Mouse (Mus musculus) kidney, embryonic 14.5 days (tissue): ENCODE data around the gene Twsg1. TPM values are rescaled to one million over a fixed set of nuclear protein-coding genes. Genes with fewer than 3 reads are reported as not detected.

Experiments used
- ATAC-seq: fragments of 200-750 bp; cut with Nextera tagmentation; 2 replicates; pipeline ENCODE4 v1.8.0; 2017; ENCODE audit warnings: moderate number of reproducible peaks, mild to moderate bottlenecking, moderate TSS enrichment, moderate library complexity; ENCODE audit not compliant: low FRiP score, low TSS enrichment
- H3K27ac ChIP-seq: fragments of 300-500 bp; sonication (generic); 2 replicates; pipeline ENCODE4 v1.5.1; 2014; ENCODE audit warnings: low read depth, mild to moderate bottlenecking, low read length, moderate library complexity, mixed read lengths
- H3K27me3 ChIP-seq: fragments of 300-500 bp; sonication (generic); 2 replicates; pipeline ENCODE4 v1.6.1; 2014; ENCODE audit warnings: mild to moderate bottlenecking, low read length; ENCODE audit not compliant: control insufficient read depth, insufficient read depth
- H3K36me3 ChIP-seq: fragments of 300-500 bp; sonication (generic); 2 replicates; pipeline ENCODE4 v1.6.1; 2014; ENCODE audit warnings: low read length, mixed read lengths; ENCODE audit not compliant: control insufficient read depth, insufficient read depth
- H3K4me1 ChIP-seq: fragments of 300-500 bp; sonication (generic); 2 replicates; pipeline ENCODE4 v1.6.1; 2014; ENCODE audit warnings: low read length, mixed read lengths; ENCODE audit not compliant: control insufficient read depth, insufficient read depth
- H3K4me2 ChIP-seq: fragments of 300-500 bp; sonication (generic); replicated peaks from 2 replicates; pipeline ENCODE4 v1.6.1; 2014; ENCODE audit warnings: low read depth, mild to moderate bottlenecking, low read length
- H3K4me3 ChIP-seq: fragments of 300-500 bp; sonication (generic); 2 replicates; pipeline ENCODE4 v1.5.1; 2014; ENCODE audit warnings: mild to moderate bottlenecking, low read length
- H3K9ac ChIP-seq: fragments of 300-500 bp; sonication (generic); 2 replicates; pipeline ENCODE4 v1.6.1; 2014; ENCODE audit warnings: low read depth, mild to moderate bottlenecking, low read length, moderate library complexity
- H3K9me3 ChIP-seq: fragments of 300-500 bp; sonication (generic); 2 replicates; pipeline ENCODE4 v1.6.1; 2016; ENCODE audit warnings: low read length; ENCODE audit not compliant: control insufficient read depth
- WGBS: fragments of 180-500 bp; shearing (Covaris S2); extraction: QIAGEN DNeasy Blood & Tissue Kit; methylation state at CpG from one replicate; pipeline ENCODE4 v1.1.7; 2014; 5-methylcytosine and 5-hydroxymethylcytosine counted together
- polyA plus RNA-seq: library from polyadenylated mRNA; unstranded; fragments of >200 nt; fragmentation: Nextera tagmentation; extraction: Ambion mirVana; gene quantifications from 2 replicates; pipeline ENCODE4 v1.2.1, GENCODE M21; 2014

Twsg1 gene
- polyA plus RNA-seq, 1 experiment from 2014 or later = 146 TPM

GRCm38 (mm10) chr17:65886571-65886970 is 64.5 kb downstream of the Twsg1 start:
- peak overlapping the region; percentile 78 for H3K9ac ChIP-seq
- H3K9me3 ChIP-seq = no peaks in the 10 kb centered on the region
- H3K36me3 ChIP-seq = no peaks in the 10 kb centered on the region
- peak overlapping the region; percentile 87 for H3K4me2 ChIP-seq
- no peaks in the 10 kb centered on the region for H3K27me3 ChIP-seq
- peak overlapping the region; percentile 97; the same call in 1 of the 2 replicates for H3K27ac ChIP-seq
- H3K4me1 ChIP-seq = peaks cover 30% of the 10 kb centered on the region
- 52% methylated on average over 9 of the region's 9 CpGs for WGBS
- no peak for ATAC-seq
- peak overlapping the region; percentile 67 for H3K4me3 ChIP-seq

GRCm38 (mm10) chr17:65885697-65886529 is 65.1 kb downstream of the Twsg1 start, which contains the start of gene Ralbp1:
TSS of gene Ralbp1 (minus strand) at chr17:65885798.
- WGBS = 5% methylated on average over 14 of the region's 14 CpGs
- no peak for ATAC-seq

GRCm38 (mm10) chr17:65885398-65885696 is 65.7 kb downstream of the Twsg1 start:
- Histone ChIP-seq H3K27ac (peak overlapping the region; percentile 97), H3K4me3 (peak overlapping the region; percentile 67), H3K4me2 (peak overlapping the region; percentile 87), H3K9me3 (no peaks in the 10 kb centered on the region), H3K27me3 (no peaks in the 10 kb centered on the region), H3K36me3 (no peaks in the 10 kb centered on the region), H3K9ac (peak overlapping the region; percentile 78), H3K4me1 (peaks cover 34% of the 10 kb centered on the region)
- ATAC-seq = no peak
- WGBS = 0% methylated on average over 11 of the region's 11 CpGs

More at GRCm38 (mm10) chr17:65885697-65886529, 65.1 kb downstream of the Twsg1 start, which contains the start of gene Ralbp1:
- no peaks in the 10 kb centered on the region for H3K9me3 ChIP-seq
- H3K36me3 ChIP-seq = no peaks in the 10 kb centered on the region
- peak within 1 kb of the TSS; percentile 87 for H3K4me2 ChIP-seq
- peak within 1 kb of the TSS; percentile 78 for H3K9ac ChIP-seq
- peak within 1 kb of the TSS; percentile 67 for H3K4me3 ChIP-seq
- H3K27ac ChIP-seq = peak within 1 kb of the TSS; percentile 97
- no peaks in the 10 kb centered on the region for H3K27me3 ChIP-seq
- peaks cover 34% of the 10 kb centered on the region for H3K4me1 ChIP-seq

GRCm38 (mm10) chr17:65884691-65885397 is 66.2 kb downstream of the Twsg1 start:
- under 1% methylated on average over 64 of the region's 67 CpGs for WGBS

GRCm38 (mm10) chr17:65884061-65884669 is 66.9 kb downstream of the Twsg1 start:
- Histone ChIP-seq H3K4me2 (peak overlapping the region; percentile 86), H3K36me3 (no peaks in the 10 kb centered on the region), H3K27ac (peak overlapping the region; percentile 83), H3K4me1 (peaks cover 34% of the 10 kb centered on the region), H3K4me3 (peak overlapping the region; percentile 67), H3K27me3 (no peaks in the 10 kb centered on the region), H3K9ac (peak overlapping the region; percentile 78), H3K9me3 (no peaks in the 10 kb centered on the region)
- ATAC-seq = peak; percentile 22
- WGBS = under 1% methylated on average over 56 of the region's 56 CpGs

More at GRCm38 (mm10) chr17:65884691-65885397, 66.2 kb downstream of the Twsg1 start:
- Histone ChIP-seq H3K27ac (peak overlapping the region; percentile 97), H3K36me3 (no peaks in the 10 kb centered on the region), H3K27me3 (no peaks in the 10 kb centered on the region), H3K9me3 (no peaks in the 10 kb centered on the region), H3K4me3 (peak overlapping the region; percentile 67), H3K4me2 (peak overlapping the region; percentile 87), H3K9ac (peak overlapping the region; percentile 78), H3K4me1 (peaks cover 34% of the 10 kb centered on the region)
- ATAC-seq = peak; percentile 99

- no peak for ATAC-seq
- Histone ChIP-seq H3K4me1 (peaks cover 11% of the 10 kb centered on the region), H3K9ac (no peak overlapping the region), H3K9me3 (no peaks in the 10 kb centered on the region), H3K4me2 (no peak overlapping the region), H3K27ac (no peak overlapping the region), H3K36me3 (no peaks in the 10 kb centered on the region), H3K27me3 (no peaks in the 10 kb centered on the region), H3K4me3 (no peak overlapping the region)
- 66% methylated on average over 6 of the region's 6 CpGs for WGBS
These were observed 74.0 kb downstream of the Twsg1 start for GRCm38 (mm10) chr17:65877026-65877425.

- Histone ChIP-seq H3K9me3 (no peaks in the 10 kb centered on the region), H3K36me3 (no peaks in the 10 kb centered on the region), H3K4me1 (peaks cover 5% of the 10 kb centered on the region), H3K9ac (no peak overlapping the region), H3K4me2 (no peak overlapping the region), H3K4me3 (no peak overlapping the region), H3K27ac (no peak overlapping the region), H3K27me3 (no peaks in the 10 kb centered on the region)
- no peak for ATAC-seq
- WGBS = 93% methylated on average over 11 of the region's 11 CpGs
These were observed 77.2 kb downstream of the Twsg1 start for GRCm38 (mm10) chr17:65873834-65874233.

- no peak for ATAC-seq
- 88% methylated on average over 4 of the region's 4 CpGs for WGBS
- Histone ChIP-seq H3K9ac (no peak overlapping the region), H3K4me1 (peaks cover 5% of the 10 kb centered on the region), H3K27me3 (no peaks in the 10 kb centered on the region), H3K4me3 (no peak overlapping the region), H3K36me3 (no peaks in the 10 kb centered on the region), H3K9me3 (no peaks in the 10 kb centered on the region), H3K4me2 (no peak overlapping the region), H3K27ac (no peak overlapping the region)
These were observed 77.9 kb downstream of the Twsg1 start for GRCm38 (mm10) chr17:65873156-65873555.
